Mouse (Mus musculus) midbrain, embryonic 12.5 days (tissue): ENCODE measurements around the gene Galnt7. TPM values are rescaled to one million over a fixed set of nuclear protein-coding genes. Genes with fewer than 3 reads are reported as not detected.

ENCODE experiments used
- ATAC-seq: fragments of 200-750 bp; cut with Nextera tagmentation; 2 replicates; pipeline ENCODE4 v1.8.0; 2017; ENCODE audit warnings: low read depth, moderate TSS enrichment, moderate library complexity; ENCODE audit not compliant: low FRiP score
- H3K27ac ChIP-seq: fragments of 300-500 bp; sonication (generic); replicated peaks from 2 replicates; pipeline ENCODE4 v1.5.1; 2016; ENCODE audit warnings: mild to moderate bottlenecking
- H3K27me3 ChIP-seq: fragments of 300-500 bp; sonication (generic); 2 replicates; pipeline ENCODE4 v1.6.1; 2016; ENCODE audit warnings: mild to moderate bottlenecking
- H3K36me3 ChIP-seq: fragments of 300-500 bp; sonication (generic); 2 replicates; pipeline ENCODE4 v1.6.1; 2016
- H3K4me1 ChIP-seq: fragments of 300-500 bp; sonication (generic); 2 replicates; pipeline ENCODE4 v1.6.1; 2016
- H3K4me2 ChIP-seq: fragments of 300-500 bp; sonication (generic); replicated peaks from 2 replicates; pipeline ENCODE4 v1.6.1; 2016; ENCODE audit warnings: mild to moderate bottlenecking, moderate library complexity
- H3K4me3 ChIP-seq: fragments of 300-500 bp; sonication (generic); 2 replicates; pipeline ENCODE4 v1.5.1; 2016; ENCODE audit warnings: mild to moderate bottlenecking
- H3K9ac ChIP-seq: fragments of 300-500 bp; sonication (generic); replicated peaks from 2 replicates; pipeline ENCODE4 v1.6.1; 2016; ENCODE audit warnings: mild to moderate bottlenecking, moderate library complexity
- H3K9me3 ChIP-seq: fragments of 300-500 bp; sonication (generic); 2 replicates; pipeline ENCODE4 v1.6.1; 2016; ENCODE audit warnings: mild to moderate bottlenecking
- WGBS: fragments of 180-500 bp; shearing (Covaris S2); methylation state at CpG from one replicate; pipeline ENCODE4 v1.1.7; 2016; 5-methylcytosine and 5-hydroxymethylcytosine counted together
- polyA plus RNA-seq: library from polyadenylated mRNA; unstranded; fragments of >200 nt; fragmentation: Nextera tagmentation; extraction: Ambion mirVana; gene quantifications from 2 replicates; pipeline ENCODE4 v1.2.1, GENCODE M21; 2016

Galnt7 gene
- polyA plus RNA-seq, 1 experiment from 2014 or later = 14.5 TPM

DNA sequence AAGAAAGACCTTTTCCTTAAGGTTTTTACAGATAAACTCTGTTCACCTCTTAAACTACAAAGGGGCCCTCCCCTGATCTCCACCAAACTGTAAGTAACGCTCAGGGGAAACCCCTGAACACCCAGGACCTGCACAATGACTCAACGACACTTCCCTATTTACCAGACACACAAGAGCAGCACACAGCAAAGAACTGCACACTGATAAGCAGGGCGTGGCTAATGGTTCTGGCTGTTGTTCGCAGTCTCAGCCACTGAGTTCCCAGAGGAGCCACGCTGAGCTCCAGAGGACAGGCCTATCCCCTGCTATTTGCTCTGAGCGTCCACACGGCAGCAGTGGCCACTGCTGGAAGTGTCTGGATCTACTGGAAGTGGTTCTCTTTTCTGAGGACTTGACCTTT is 76.6 kb downstream of the Galnt7 start:
- 34% methylated on average over 7 of the region's 7 CpGs for WGBS
- H3K27ac ChIP-seq = no peak overlapping the region
- no peak overlapping the region for H3K9ac ChIP-seq
- no peaks in the 10 kb centered on the region for H3K9me3 ChIP-seq
- H3K27me3 ChIP-seq = no peaks in the 10 kb centered on the region
- no peak overlapping the region for H3K4me2 ChIP-seq
- peaks cover 11% of the 10 kb centered on the region for H3K4me1 ChIP-seq
- ATAC-seq = peak; percentile 85
- no peaks in the 10 kb centered on the region for H3K36me3 ChIP-seq
- no peak overlapping the region for H3K4me3 ChIP-seq

- H3K4me3 ChIP-seq = no peak overlapping the region
- no peak overlapping the region for H3K4me2 ChIP-seq
- peaks cover 11% of the 10 kb centered on the region for H3K4me1 ChIP-seq
- no peaks in the 10 kb centered on the region for H3K9me3 ChIP-seq
- H3K9ac ChIP-seq = no peak overlapping the region
- 86% methylated on average over 9 of the region's 9 CpGs for WGBS
- no peaks in the 10 kb centered on the region for H3K36me3 ChIP-seq
- H3K27ac ChIP-seq = no peak overlapping the region
- 0 out of 2 replicates have a peak, but pooled peaks have one; percentile 17 for ATAC-seq
- H3K27me3 ChIP-seq = no peaks in the 10 kb centered on the region
Observed at GRCm38 (mm10) chr8:57575336-57575735, 77.5 kb downstream of the Galnt7 start.

- H3K4me1 ChIP-seq = peaks cover 11% of the 10 kb centered on the region
- no peaks in the 10 kb centered on the region for H3K36me3 ChIP-seq
- 5% methylated on average over 7 of the region's 7 CpGs for WGBS
- H3K27me3 ChIP-seq = no peaks in the 10 kb centered on the region
- no peaks in the 10 kb centered on the region for H3K9me3 ChIP-seq
- ATAC-seq = peak; percentile 55; the same call in 1 of the 2 replicates
- H3K27ac ChIP-seq = no peak overlapping the region
- H3K9ac ChIP-seq = no peak overlapping the region
- no peak overlapping the region for H3K4me3 ChIP-seq
- H3K4me2 ChIP-seq = no peak overlapping the region
Observed at GRCm38 (mm10) chr8:57574398-57574797, 78.4 kb downstream of the Galnt7 start.

DNA sequence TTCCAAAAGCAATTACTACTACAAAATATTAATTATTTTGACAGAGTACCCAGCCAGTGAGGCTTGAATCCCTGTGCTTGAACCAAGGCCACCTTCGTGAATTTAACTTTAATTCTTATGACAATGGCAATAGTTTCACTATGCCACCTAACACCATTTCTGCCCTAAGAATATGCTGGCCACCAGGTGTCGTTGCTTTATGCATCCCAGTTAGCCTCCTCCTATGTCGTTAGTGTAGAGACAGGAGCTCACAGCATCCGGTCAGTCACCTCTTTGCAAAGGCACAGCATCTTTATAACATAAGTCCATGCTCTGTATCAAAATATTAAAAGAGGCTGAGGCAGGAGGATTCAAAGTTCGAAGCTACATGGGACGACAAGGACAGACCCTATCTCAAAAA is 79.0 kb downstream of the Galnt7 start:
- H3K4me2 ChIP-seq = no peak overlapping the region
- H3K4me1 ChIP-seq = peaks cover 15% of the 10 kb centered on the region
- no peak overlapping the region for H3K4me3 ChIP-seq
- WGBS = 78% methylated on average over 6 of the region's 6 CpGs
- H3K27ac ChIP-seq = no peak overlapping the region
- H3K9me3 ChIP-seq = no peaks in the 10 kb centered on the region
- H3K9ac ChIP-seq = no peak overlapping the region
- no peak for ATAC-seq
- H3K36me3 ChIP-seq = no peaks in the 10 kb centered on the region
- no peaks in the 10 kb centered on the region for H3K27me3 ChIP-seq

GRCm38 (mm10) chr8:57569886-57570285 is 82.9 kb downstream of the Galnt7 start:
- WGBS = 89% methylated on average over 6 of the region's 6 CpGs
- Histone ChIP-seq H3K27ac (no peak overlapping the region), H3K27me3 (no peaks in the 10 kb centered on the region), H3K4me1 (peaks cover 16% of the 10 kb centered on the region), H3K4me3 (no peak overlapping the region), H3K9ac (no peak overlapping the region), H3K36me3 (no peaks in the 10 kb centered on the region), H3K4me2 (no peak overlapping the region), H3K9me3 (no peaks in the 10 kb centered on the region)
- no peak for ATAC-seq

- Histone ChIP-seq H3K27ac (no peak overlapping the region), H3K4me1 (peaks cover 15% of the 10 kb centered on the region), H3K9ac (no peak overlapping the region), H3K27me3 (no peaks in the 10 kb centered on the region), H3K4me3 (no peak overlapping the region), H3K9me3 (no peaks in the 10 kb centered on the region), H3K4me2 (no peak overlapping the region), H3K36me3 (no peaks in the 10 kb centered on the region)
- peak; percentile 61 for ATAC-seq
- 57% methylated on average over 11 of the region's 11 CpGs for WGBS
Observed at GRCm38 (mm10) chr8:57569400-57569795, 83.4 kb downstream of the Galnt7 start.

DNA sequence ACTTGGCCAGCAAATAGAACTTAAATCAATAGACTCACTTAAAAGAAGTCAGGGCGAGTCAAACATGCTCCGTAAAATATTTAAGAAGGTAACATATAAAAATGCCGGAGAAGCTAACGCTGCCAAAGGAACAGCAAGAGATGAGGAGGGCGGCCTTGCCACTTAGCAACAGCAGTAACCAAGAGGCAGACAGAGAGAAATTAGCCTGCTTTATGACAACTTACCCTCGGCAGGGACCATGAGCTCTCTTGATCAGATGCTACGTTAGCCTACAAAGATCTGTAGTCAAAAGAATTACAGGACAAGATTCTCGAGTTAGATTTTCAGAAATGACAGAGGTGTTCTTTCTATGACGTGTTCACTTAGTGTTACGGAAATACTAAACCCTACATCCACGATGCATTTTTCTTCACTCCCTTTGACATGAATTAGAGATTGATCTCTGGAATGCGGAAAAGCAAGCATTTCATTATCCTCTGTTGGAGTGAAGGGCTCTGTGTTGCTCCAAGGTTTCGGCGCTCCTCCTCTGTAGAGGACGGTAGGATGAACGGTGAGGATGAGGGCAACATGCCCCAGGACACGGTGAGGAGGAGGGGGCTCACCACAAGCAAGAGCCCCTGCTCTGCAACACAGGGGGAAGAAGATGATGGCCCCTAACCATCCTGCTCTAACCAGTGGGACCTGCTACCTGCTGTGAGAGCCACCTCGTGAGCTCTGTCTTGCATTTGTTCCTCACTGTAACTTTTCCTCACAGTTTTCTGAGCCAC is 84.0 kb downstream of the Galnt7 start:
- H3K4me3 ChIP-seq = no peak overlapping the region
- H3K27me3 ChIP-seq = no peaks in the 10 kb centered on the region
- H3K4me2 ChIP-seq = no peak overlapping the region
- no peak overlapping the region for H3K27ac ChIP-seq
- H3K9me3 ChIP-seq = no peaks in the 10 kb centered on the region
- H3K4me1 ChIP-seq = peaks cover 13% of the 10 kb centered on the region; the same call in 1 of the 2 replicates
- ATAC-seq = 0 out of 2 replicates have a peak, but pooled peaks have one; percentile 19
- no peaks in the 10 kb centered on the region for H3K36me3 ChIP-seq
- WGBS = 78% methylated on average over 18 of the region's 18 CpGs
- no peak overlapping the region for H3K9ac ChIP-seq

GRCm38 (mm10) chr8:57567998-57568397 is 84.8 kb downstream of the Galnt7 start:
- Histone ChIP-seq H3K4me1 (peaks cover 13% of the 10 kb centered on the region; the same call in 1 of the 2 replicates), H3K9ac (no peak overlapping the region), H3K4me2 (no peak overlapping the region), H3K27me3 (no peaks in the 10 kb centered on the region), H3K4me3 (no peak overlapping the region), H3K9me3 (no peaks in the 10 kb centered on the region), H3K36me3 (no peaks in the 10 kb centered on the region), H3K27ac (no peak overlapping the region)
- 89% methylated on average over 7 of the region's 7 CpGs for WGBS
- ATAC-seq = no peak

DNA sequence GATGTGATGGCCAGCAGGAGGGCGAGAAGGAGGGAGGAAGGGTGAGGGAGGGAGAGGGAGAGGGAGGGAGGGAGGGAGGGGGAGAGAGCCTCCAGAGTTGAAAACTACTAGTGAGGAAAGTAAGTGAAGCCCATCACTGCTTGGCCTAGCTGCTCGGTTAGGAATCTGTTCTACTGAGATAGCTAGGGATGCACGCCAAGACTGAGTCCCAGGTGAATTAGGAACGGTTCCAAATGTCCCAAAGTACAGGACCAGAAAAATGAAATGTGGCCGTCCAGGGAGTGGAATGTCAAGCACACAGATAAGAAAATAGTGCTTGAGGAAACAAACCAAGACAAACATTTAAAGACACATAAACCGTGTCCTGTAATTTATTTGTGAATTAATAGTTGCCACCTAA is 87.8 kb downstream of the Galnt7 start:
- Histone ChIP-seq H3K9ac (no peak overlapping the region), H3K4me1 (peaks cover 13% of the 10 kb centered on the region; the same call in 1 of the 2 replicates), H3K27ac (no peak overlapping the region), H3K4me3 (no peak overlapping the region), H3K36me3 (no peaks in the 10 kb centered on the region), H3K9me3 (no peaks in the 10 kb centered on the region), H3K27me3 (no peaks in the 10 kb centered on the region), H3K4me2 (no peak overlapping the region)
- ATAC-seq = no peak
- 87% methylated on average over 6 of the region's 6 CpGs for WGBS

DNA sequence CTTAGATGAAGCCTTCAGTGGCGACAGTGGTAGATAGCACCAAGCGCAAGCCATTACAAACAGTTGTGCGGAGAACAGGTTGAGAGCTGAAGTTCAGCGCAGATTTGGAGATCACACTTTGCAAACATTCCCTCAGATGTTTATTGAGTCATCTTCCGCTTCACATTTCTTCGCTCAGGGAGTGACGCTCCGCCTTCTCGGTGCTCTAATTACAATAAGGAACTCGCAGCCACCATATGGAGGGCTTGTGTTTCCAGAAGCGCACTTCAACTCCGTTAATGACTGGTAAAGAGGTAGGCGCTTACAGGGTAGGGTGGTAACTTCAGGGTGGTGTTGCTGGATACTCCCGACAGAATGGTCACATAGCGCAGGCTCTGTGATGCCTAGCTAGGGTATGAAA is 89.1 kb downstream of the Galnt7 start:
- Histone ChIP-seq H3K4me3 (no peak overlapping the region), H3K27ac (no peak overlapping the region), H3K9me3 (no peaks in the 10 kb centered on the region), H3K9ac (no peak overlapping the region), H3K4me1 (0 out of 2 replicates have a peak, but pooled peaks cover 8% of the 10 kb centered on the region), H3K4me2 (no peak overlapping the region), H3K36me3 (no peaks in the 10 kb centered on the region), H3K27me3 (no peaks in the 10 kb centered on the region)
- 94% methylated on average over 15 of the region's 15 CpGs for WGBS
- no peak for ATAC-seq

DNA sequence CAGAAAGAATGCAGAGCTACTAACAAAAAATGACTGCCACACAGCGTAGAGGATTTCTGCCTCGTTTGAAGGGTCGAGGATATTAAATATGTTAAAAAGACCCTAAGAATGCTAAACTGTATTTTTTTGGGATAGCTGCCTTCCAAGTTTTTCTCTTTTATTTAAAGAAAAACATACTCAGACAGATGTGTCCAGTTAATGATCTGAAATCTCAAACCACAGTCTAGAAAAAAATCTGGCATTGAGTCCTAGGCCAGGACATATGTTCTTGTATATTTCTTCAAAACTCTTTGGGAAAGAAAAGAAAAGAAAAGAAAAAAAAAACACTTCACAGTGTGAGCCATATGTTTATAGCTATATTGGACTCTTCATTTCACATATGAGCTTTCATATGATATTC is 90.1 kb downstream of the Galnt7 start:
- H3K9me3 ChIP-seq = no peaks in the 10 kb centered on the region
- no peak overlapping the region for H3K4me2 ChIP-seq
- no peaks in the 10 kb centered on the region for H3K27me3 ChIP-seq
- H3K9ac ChIP-seq = no peak overlapping the region
- H3K4me1 ChIP-seq = 0 out of 2 replicates have a peak, but pooled peaks cover 2% of the 10 kb centered on the region
- no peak overlapping the region for H3K27ac ChIP-seq
- ATAC-seq = no peak
- no peaks in the 10 kb centered on the region for H3K36me3 ChIP-seq
- H3K4me3 ChIP-seq = no peak overlapping the region
- 88% methylated on average over 3 of the region's 3 CpGs for WGBS

DNA sequence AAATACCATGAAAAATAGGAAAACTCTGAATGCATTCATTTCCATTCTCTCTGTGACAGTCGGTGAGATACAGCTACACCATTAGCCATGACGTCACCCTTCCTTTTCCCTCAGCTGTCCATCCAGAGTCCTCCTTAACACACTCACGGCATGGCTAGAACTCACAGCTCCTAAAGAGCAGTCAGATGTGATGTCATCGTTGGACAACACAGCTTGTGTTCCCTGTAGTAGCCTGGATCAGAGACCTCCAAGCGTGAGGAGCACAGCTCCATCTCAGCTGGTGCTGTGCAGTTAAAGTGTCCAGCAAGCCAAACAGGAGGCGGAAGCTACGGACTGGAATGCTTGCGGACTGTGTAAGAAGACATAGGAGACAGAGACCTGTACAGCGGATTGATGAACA is 91.9 kb downstream of the Galnt7 start:
- Histone ChIP-seq H3K4me1 (no peaks in the 10 kb centered on the region), H3K9ac (no peak overlapping the region), H3K4me2 (no peak overlapping the region), H3K27ac (no peak overlapping the region), H3K36me3 (no peaks in the 10 kb centered on the region), H3K27me3 (no peaks in the 10 kb centered on the region), H3K4me3 (no peak overlapping the region), H3K9me3 (no peaks in the 10 kb centered on the region)
- 88% methylated on average over 9 of the region's 9 CpGs for WGBS
- ATAC-seq = no peak
